Mouse (Mus musculus) left cerebral cortex, adult 2 months (tissue): ENCODE data around the gene Zgpat. TPM values are rescaled to one million over a fixed set of nuclear protein-coding genes. Genes with fewer than 3 reads are reported as not detected.

ENCODE experiments used
- DNase-seq, 2 experiments: peaks; one replicate each; pipeline ENCODE4 v3.0.0; 2021 to 2022; ENCODE audit warnings: low spot score in 2 of 2, mixed read lengths in 1 of 2; ENCODE audit errors: extremely low spot score in 1 of 2
- H3K27ac ChIP-seq: fragments of 200-600 bp; 2 replicates; pipeline ENCODE4 v1.8.1; 2022
- H3K4me3 ChIP-seq: fragments of 200-600 bp; 2 replicates; pipeline ENCODE4 v1.8.1; 2022
- CTCF ChIP-seq: fragments of 200-600 bp; IDR thresholded peaks from 2 replicates; pipeline ENCODE4 v1.8.1; 2022; ENCODE audit warnings: antibody characterized with exemption, mild to moderate bottlenecking, moderate library complexity
- intact Hi-C: fragments of 180-260 bp; cut with DNase I; formaldehyde crosslinking; loops from one replicate; pipeline ENCODE4 v1.15.1; 2025
- total RNA-seq, 2 experiments: library from RNA; stranded (reverse); gene quantifications; 2 replicates each; pipeline ENCODE4 v1.2.3; 2021

Zgpat gene
- total RNA-seq, 2 experiments from 2014 or later = 80.3 to 80.5 TPM

DNA sequence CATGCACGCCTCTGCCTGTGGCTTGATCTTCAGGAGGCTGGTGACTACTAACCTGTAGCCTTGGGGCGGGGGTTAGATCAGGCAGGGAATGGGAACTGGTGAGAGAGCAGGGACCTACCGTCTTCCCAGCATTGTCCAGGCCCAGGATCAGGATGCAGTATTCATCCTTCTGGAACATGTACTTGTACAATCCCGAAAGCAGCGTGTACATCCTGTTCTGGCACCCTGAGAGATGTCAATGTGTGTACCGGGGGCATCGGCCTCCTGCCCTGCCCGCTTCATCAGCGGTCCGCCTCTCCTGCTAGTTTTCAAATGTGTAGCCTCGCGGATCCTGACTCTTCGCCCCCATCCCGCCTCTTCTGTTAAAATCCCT is 255 bp upstream of the Zgpat start:
- peak overlapping the region; percentile 87; the same call in 1 of the 2 replicates for H3K27ac ChIP-seq
- intact Hi-C loops = no loop called here
- TF ChIP-seq CTCF = no peak

GRCm38 (mm10) chr2:181365655-181366075 is 937 bp downstream of the Zgpat start:
- intact Hi-C loops = no loop called here
- peak overlapping the region; percentile 99 for H3K4me3 ChIP-seq
- no peak for DNase-seq
- TF ChIP-seq CTCF = no peak
- peak overlapping the region; percentile 87 for H3K27ac ChIP-seq

More for the DNA sequence above, 255 bp upstream of the Zgpat start:
- H3K4me3 ChIP-seq = peak overlapping the region; percentile 99
- DNase-seq = no peak

- peak; percentile 7; the same call in 1 of the 2 replicates for TF ChIP-seq CTCF
- DNase-seq = no peak
- no peak overlapping the region for H3K4me3 ChIP-seq
- intact Hi-C loops = no loop called here
- no peak overlapping the region for H3K27ac ChIP-seq
These were observed 5.3 kb downstream of the Zgpat start for GRCm38 (mm10) chr2:181370001-181370400.

DNA sequence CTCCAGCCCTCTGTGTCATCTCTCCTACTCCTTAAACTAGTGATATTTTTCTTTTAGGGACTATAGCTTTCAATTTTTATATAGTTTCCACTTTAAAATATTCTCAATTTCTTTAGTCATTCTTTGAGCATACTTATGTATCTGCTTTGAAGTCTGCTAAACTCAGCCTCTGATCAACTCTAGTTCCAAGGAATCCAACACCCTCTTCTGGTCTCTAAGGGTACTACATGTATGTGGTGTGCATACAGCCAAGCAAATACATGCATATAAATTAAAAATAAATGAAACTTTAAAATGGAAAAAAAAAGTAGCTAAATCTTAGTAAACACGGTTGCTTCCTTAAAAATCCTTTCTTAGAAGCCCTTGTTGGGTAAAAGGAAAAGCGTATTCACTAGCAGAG is 11.1 kb downstream of the Zgpat start:
- DNase-seq = no peak
- intact Hi-C loops = no loop called here
- Histone ChIP-seq H3K4me3 (no peak overlapping the region), H3K27ac (no peak overlapping the region)
- peak; percentile 50 for TF ChIP-seq CTCF

DNA sequence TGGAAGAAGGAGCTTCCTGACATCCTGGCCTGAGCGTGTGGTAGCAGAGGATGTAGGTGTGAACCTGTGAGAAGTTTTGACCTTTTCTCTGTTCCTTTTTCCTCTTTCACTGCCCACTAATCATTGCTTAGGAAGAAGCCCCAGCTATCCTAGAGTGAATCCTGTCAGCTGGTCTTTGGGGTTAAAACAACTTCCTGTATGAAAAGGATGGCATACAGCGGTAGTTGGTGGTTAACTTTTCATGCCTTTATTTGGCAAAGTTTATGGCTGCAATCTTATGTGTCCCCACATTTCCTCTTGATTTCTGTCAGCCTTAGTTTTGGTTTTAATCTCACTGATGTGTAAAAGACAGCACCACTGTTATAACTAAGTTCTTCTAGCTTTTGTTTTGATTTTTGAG is 12.5 kb downstream of the Zgpat start:
- DNase-seq = no peak
- no peak for TF ChIP-seq CTCF
- H3K4me3 ChIP-seq = no peak overlapping the region
- H3K27ac ChIP-seq = no peak overlapping the region
- intact Hi-C loops = no loop called here

DNA sequence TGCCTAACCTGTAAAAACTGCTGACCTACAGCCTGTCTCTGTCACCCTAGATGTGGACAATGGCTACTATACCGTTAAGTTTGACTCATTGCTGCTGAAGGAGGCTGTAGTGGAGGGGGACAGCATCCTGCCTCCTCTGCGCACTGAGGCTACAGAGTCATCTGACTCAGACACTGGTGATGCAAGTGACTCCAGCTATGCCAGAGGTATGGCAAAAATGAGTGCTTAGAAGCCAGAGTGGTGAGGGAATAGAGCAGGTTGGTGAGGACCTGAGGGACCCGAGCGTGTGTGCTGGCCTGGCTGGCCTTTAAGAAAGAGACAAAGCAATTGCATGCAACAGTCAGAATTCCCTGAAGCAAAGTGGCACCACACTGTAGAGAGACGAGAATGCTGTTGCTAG is 14.0 kb downstream of the Zgpat start:
- no peak for TF ChIP-seq CTCF
- Histone ChIP-seq H3K4me3 (no peak overlapping the region), H3K27ac (no peak overlapping the region)
- intact Hi-C loops = no loop called here
- no peak for DNase-seq

GRCm38 (mm10) chr2:181379778-181380177 is 15.1 kb downstream of the Zgpat start, which contains the start of gene Lime1:
Gene Lime1, plus strand, starts transcription at chr2:181380078.
- intact Hi-C loops = no loop called here
- no peak within 1 kb of the TSS for H3K4me3 ChIP-seq
- no peak for TF ChIP-seq CTCF
- no peak for DNase-seq
- no peak within 1 kb of the TSS for H3K27ac ChIP-seq

GRCm38 (mm10) chr2:181380251-181380650 is 15.5 kb downstream of the Zgpat start:
- Histone ChIP-seq H3K27ac (no peak overlapping the region), H3K4me3 (no peak overlapping the region)
- intact Hi-C loops = no loop called here
- no peak for TF ChIP-seq CTCF
- no peak for DNase-seq

DNA sequence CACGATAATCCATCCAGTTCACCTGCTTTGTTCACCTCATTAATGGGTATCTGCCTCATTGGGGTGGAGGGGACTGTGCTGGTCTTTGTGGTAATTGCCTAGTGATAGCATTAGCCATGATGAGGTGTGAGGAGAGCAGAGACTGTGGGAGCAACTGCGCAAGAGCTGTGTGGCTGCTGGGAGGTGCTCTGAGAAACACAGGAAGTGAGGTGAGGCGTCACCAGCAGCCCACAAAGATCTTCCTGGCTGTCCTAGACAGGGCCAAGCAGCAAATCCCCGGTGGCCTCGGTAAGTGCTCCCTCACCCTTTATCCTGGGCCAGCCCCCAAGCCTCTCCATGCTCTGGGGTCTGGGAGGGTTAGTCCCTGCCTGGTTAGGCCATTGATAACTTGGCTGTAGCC is 16.4 kb downstream of the Zgpat start:
- Histone ChIP-seq H3K27ac (no peak overlapping the region), H3K4me3 (no peak overlapping the region)
- TF ChIP-seq CTCF = no peak
- intact Hi-C loops = no loop called here
- no peak for DNase-seq

DNA sequence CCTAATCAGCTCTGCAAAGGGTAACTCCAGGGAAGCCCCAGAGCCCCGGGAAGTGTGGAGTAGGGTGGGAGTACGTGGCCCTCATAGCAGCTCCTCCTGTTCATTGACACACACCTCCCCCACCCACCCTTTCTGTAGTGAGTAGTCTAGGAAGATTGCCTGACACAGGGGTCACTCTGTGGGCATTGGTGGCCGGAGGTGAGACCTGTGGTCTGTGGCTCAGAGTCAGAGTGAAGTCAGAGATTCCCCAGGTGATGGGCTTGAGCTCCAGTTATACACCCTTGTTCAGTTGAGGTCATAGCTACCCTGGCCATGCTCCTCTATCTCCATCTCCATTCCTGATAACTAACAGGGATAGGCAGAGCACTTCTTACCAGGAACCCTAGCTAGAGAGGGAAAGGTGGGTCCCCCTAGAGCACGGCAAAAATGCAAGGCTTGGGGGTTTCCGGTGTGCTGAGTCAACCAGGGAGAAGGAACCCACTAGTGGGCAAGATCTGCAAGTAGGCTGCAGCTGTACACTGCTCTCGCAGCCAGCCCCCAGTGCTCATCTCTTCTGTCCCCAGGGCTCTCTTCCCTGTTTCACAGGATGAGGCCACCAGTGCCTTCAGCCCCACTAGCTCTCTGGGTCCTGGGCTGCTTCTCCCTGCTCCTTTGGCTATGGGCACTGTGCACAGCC is 17.0 kb downstream of the Zgpat start:
- TF ChIP-seq CTCF = no peak
- intact Hi-C loops = no loop called here
- no peak for DNase-seq
- H3K27ac ChIP-seq = no peak overlapping the region
- H3K4me3 ChIP-seq = no peak overlapping the region

DNA sequence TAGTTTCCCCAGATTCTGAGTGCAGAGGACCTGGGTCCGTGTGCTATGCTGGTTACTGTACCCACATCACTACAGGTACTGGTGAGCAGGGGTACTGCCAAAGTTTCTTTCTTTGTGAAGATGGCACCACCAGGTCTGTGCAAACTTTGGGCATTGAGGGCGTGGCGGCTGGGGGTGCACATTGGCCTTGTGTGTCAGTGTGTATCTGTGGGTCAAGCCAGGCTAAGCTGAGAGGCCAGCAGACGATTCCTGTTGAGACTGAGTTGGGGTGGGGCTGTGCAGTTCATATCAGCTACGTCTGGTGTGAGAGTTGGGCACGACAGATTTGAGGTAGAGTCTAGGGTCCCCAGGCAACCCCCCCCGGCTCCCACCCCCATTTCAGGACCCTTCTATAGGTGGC is 19.7 kb downstream of the Zgpat start:
- no peak overlapping the region for H3K4me3 ChIP-seq
- no peak for DNase-seq
- intact Hi-C loops = no loop called here
- H3K27ac ChIP-seq = no peak overlapping the region
- TF ChIP-seq CTCF = no peak

- no peak for DNase-seq
- Histone ChIP-seq H3K27ac (peak overlapping the region; percentile 47), H3K4me3 (no peak overlapping the region)
- intact Hi-C loops = no loop called here
- no peak for TF ChIP-seq CTCF
These were observed 20.2 kb downstream of the Zgpat start for GRCm38 (mm10) chr2:181384919-181385391.

GRCm38 (mm10) chr2:181385885-181386284 is 21.2 kb downstream of the Zgpat start:
- Histone ChIP-seq H3K4me3 (no peak overlapping the region), H3K27ac (peak overlapping the region; percentile 47)
- peak in 1 of 2 experiments; percentile 64 for DNase-seq
- intact Hi-C loops = no loop called here
- no peak for TF ChIP-seq CTCF
